In the genomic region with DNA sequence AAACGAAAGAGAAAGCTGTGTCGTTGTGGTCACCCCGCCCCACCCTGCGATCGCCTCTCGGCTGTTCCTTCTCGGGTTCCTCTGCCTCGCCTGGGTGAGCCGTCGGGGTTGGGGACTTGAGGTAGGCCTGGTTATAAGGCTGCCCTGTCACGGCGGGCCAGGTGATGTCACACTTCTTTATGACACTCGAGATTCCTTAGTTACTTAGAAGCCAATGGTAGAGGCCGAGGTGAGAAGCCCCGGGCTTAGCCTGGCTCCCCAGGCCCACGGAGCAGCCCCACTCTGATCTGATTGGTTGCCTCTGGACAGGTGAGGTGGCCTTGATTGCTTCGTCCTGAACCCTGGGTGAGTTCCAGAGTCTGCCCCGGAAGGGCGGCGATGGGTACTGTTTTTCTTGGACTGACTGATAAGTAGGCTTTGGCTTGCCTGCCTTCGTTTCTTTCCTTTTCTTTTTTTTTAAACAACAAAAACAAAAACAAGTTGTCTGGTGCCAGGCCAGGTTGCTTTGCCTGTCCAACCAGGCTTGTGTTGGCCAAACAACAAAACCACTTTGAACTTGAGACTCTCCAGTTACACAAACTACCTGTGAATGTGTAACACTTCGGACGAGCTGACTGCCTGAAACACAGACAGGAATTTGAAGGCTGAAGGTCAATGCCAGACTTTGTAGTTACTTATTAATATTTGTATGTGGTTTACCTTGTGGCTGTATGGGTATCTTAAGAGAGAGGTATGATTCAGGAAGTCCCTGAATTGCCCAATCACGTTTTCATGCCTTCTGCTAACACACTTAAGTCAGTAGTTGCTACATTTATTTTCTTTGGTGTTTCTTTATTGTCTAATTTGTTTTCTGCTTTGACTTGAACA, we compare ENCODE assay signal across 8 mouse cellular contexts. TPM values are rescaled to one million over a fixed set of nuclear protein-coding genes. Genes with fewer than 3 reads are reported as not detected.
DNase-seq lines count a peak whose midpoint lies in the region; ATAC-seq lines count a peak whose summit lies in the region.

No protein-coding gene starts in this region.

- no peaks in the 10 kb centered on the region for H3K36me3 ChIP-seq in heart, embryonic 12.5 days
- H3K36me3 ChIP-seq in kidney, embryonic 16.5 days (ENCODE audit: insufficient read depth, low read length) = no peaks in the 10 kb centered on the region
- H3K36me3 ChIP-seq in stomach, embryonic 14.5 days (ENCODE audit: control insufficient read depth, insufficient read depth, low read length) = no peaks in the 10 kb centered on the region

- H3K9me3 ChIP-seq in heart, embryonic 12.5 days (replicated peaks) = no peaks in the 10 kb centered on the region
- no peaks in the 10 kb centered on the region for H3K9me3 ChIP-seq in kidney, embryonic 16.5 days (ENCODE audit: low read length)
- H3K9me3 ChIP-seq in stomach, embryonic 14.5 days (ENCODE audit: control insufficient read depth, low read depth, low read length) = no peaks in the 10 kb centered on the region

- ATAC-seq in heart, embryonic 12.5 days (ENCODE audit: insufficient number of reproducible peaks, low FRiP score) = peak; percentile 58
- ATAC-seq in kidney, embryonic 16.5 days (ENCODE audit: low FRiP score, low TSS enrichment) = peak; percentile 36
- peak; percentile 25 for ATAC-seq in stomach, embryonic 14.5 days (ENCODE audit: insufficient number of reproducible peaks, insufficient read depth, low FRiP score, low read depth)

- H3K9ac ChIP-seq in heart, embryonic 12.5 days = peak overlapping the region; percentile 89
- peak overlapping the region; percentile 90 for H3K9ac ChIP-seq in kidney, embryonic 16.5 days (replicated peaks; ENCODE audit: low read length)
- H3K9ac ChIP-seq in stomach, embryonic 14.5 days (replicated peaks; ENCODE audit: low read depth, low read length) = peak overlapping the region; percentile 85

- H3K27ac ChIP-seq in heart, embryonic 12.5 days (ENCODE audit: poor library complexity, severe bottlenecking) = peak overlapping the region; percentile 85
- H3K27ac ChIP-seq in kidney, embryonic 16.5 days (ENCODE audit: low read length) = peak overlapping the region; percentile 86
- H3K27ac ChIP-seq in stomach, embryonic 14.5 days (ENCODE audit: low read length) = peak overlapping the region; percentile 91

- H3K4me1 ChIP-seq in heart, embryonic 12.5 days (replicated peaks) = peaks cover 50% of the 10 kb centered on the region
- peaks cover 46% of the 10 kb centered on the region for H3K4me1 ChIP-seq in kidney, embryonic 16.5 days (ENCODE audit: insufficient read depth, low read length)
- peaks cover 37% of the 10 kb centered on the region for H3K4me1 ChIP-seq in stomach, embryonic 14.5 days (ENCODE audit: control insufficient read depth, insufficient read depth, low read length)

- peak overlapping the region; percentile 67 for H3K4me3 ChIP-seq in heart, embryonic 12.5 days
- peak overlapping the region; percentile 88 for H3K4me3 ChIP-seq in kidney, embryonic 16.5 days (ENCODE audit: low read length)
- H3K4me3 ChIP-seq in stomach, embryonic 14.5 days (ENCODE audit: low read depth, low read length) = peak overlapping the region; percentile 89

- peak; percentile 81 to 83 for DNase-seq in spleen, postnatal 36 days (ENCODE audit: low spot score in 2 of 2)
- no peak for DNase-seq in spleen, postnatal 14 days (ENCODE audit: low spot score in 2 of 2)
- peak; percentile 76 for DNase-seq in cerebellum, adult 9-11 months
- DNase-seq in lung, postnatal 14 days = peak; percentile 76
- DNase-seq in left cerebral cortex, adult 11 months (ENCODE audit: low spot score) = no peak

- H3K4me2 ChIP-seq in heart, embryonic 12.5 days = peak overlapping the region; percentile 96
- peak overlapping the region; percentile 84 for H3K4me2 ChIP-seq in kidney, embryonic 16.5 days (replicated peaks; ENCODE audit: low read depth, low read length)
- H3K4me2 ChIP-seq in stomach, embryonic 14.5 days (replicated peaks; ENCODE audit: low read depth, low read length) = peak overlapping the region; percentile 66

- 3% methylated on average over 24 of the region's 24 CpGs for WGBS in heart, embryonic 12.5 days
- WGBS in kidney, embryonic 16.5 days = 1% methylated on average over 24 of the region's 24 CpGs
- WGBS in stomach, embryonic 14.5 days = 4% methylated on average over 24 of the region's 24 CpGs

- no peaks in the 10 kb centered on the region for H3K27me3 ChIP-seq in heart, embryonic 12.5 days (replicated peaks)
- H3K27me3 ChIP-seq in kidney, embryonic 16.5 days (ENCODE audit: insufficient read depth, low read length) = no peaks in the 10 kb centered on the region
- H3K27me3 ChIP-seq in stomach, embryonic 14.5 days (ENCODE audit: control insufficient read depth, insufficient read depth, low read length) = no peaks in the 10 kb centered on the region

RNA-seq across cellular contexts. Expression of a gene that starts 0.9 kb away (rescaled TPM):
- polyA plus RNA-seq in heart, embryonic 12.5 days (2016; fragmentation: Nextera tagmentation; extraction: Ambion mirVana) = 251 and 253 TPM in 2 replicates
- polyA plus RNA-seq in kidney, embryonic 16.5 days (2015; fragmentation: Nextera tagmentation; extraction: Ambion mirVana) = 634 and 653 TPM in 2 replicates
- 317 and 355 TPM in 2 replicates for polyA plus RNA-seq in stomach, embryonic 14.5 days (2014; fragmentation: Nextera tagmentation; extraction: Ambion mirVana)

RNA-seq across cellular contexts. Expression of a gene that starts 23.3 kb away (rescaled TPM):
- polyA plus RNA-seq in heart, embryonic 12.5 days (2016; fragmentation: Nextera tagmentation; extraction: Ambion mirVana) = 17.2 and 21.0 TPM in 2 replicates
- polyA plus RNA-seq in kidney, embryonic 16.5 days (2015; fragmentation: Nextera tagmentation; extraction: Ambion mirVana) = 27.1 and 29.8 TPM in 2 replicates
- 21.5 and 23.1 TPM in 2 replicates for polyA plus RNA-seq in stomach, embryonic 14.5 days (2014; fragmentation: Nextera tagmentation; extraction: Ambion mirVana)

Comparison
In these comparisons a context has a peak if more than half of its experiments do, and no peak if none do; other contexts are left out.
1. DNase-seq: peak in spleen, postnatal 36 days (2 of 2), cerebellum, adult 9-11 months (single experiment) and lung, postnatal 14 days (single experiment); none in spleen, postnatal 14 days (0 of 2) and left cerebral cortex, adult 11 months (single experiment).
2. Peak in every context shown above with its lines, with median percentiles within 50 percentile points of each other: ATAC-seq, H3K27ac ChIP-seq, H3K4me2 ChIP-seq, H3K4me3 ChIP-seq and H3K9ac ChIP-seq.